Mouse (Mus musculus) erythroblast, embryonic 14.5 days (primary cell): ENCODE data around the gene Pon2. TPM values are rescaled to one million over a fixed set of nuclear protein-coding genes. Genes with fewer than 3 reads are reported as not detected.

Source experiments
- H3K27me3 ChIP-seq: 2 replicates; pipeline ENCODE4 v1.6.1; 2012; ENCODE audit warnings: inconsistent platforms; ENCODE audit not compliant: control insufficient read depth
- H3K36me3 ChIP-seq: 2 replicates; pipeline ENCODE4 v1.6.1; 2012; ENCODE audit warnings: mild to moderate bottlenecking, inconsistent platforms; ENCODE audit not compliant: control insufficient read depth
- H3K4me1 ChIP-seq: 2 replicates; pipeline ENCODE4 v1.6.1; 2012; ENCODE audit warnings: inconsistent platforms; ENCODE audit not compliant: control insufficient read depth
- H3K4me3 ChIP-seq: replicated peaks from 2 replicates; pipeline ENCODE3; 2012; ENCODE audit warnings: moderate library complexity, mild to moderate bottlenecking, inconsistent platforms
- H3K9me3 ChIP-seq: 2 replicates; pipeline ENCODE4 v1.6.1; 2012; ENCODE audit warnings: low read length, inconsistent platforms, mixed read lengths; ENCODE audit not compliant: control insufficient read depth
- GATA1 ChIP-seq: IDR thresholded peaks from 2 replicates; pipeline ENCODE4 v1.6.1; 2012; ENCODE audit warnings: low read length, inconsistent platforms, mixed read lengths
- TAL1 ChIP-seq: IDR thresholded peaks from 3 replicates; pipeline ENCODE4 v1.6.1; 2012; ENCODE audit warnings: low read length, inconsistent platforms, mixed read lengths
- polyA plus RNA-seq: library from polyadenylated mRNA; stranded (reverse); fragments of >175 nt; gene quantifications from 2 replicates; pipeline ENCODE4 v1.2.3, GENCODE M21; 2012

Gene Pon2
- polyA plus RNA-seq, 1 experiment: 6.4 TPM

- H3K36me3 ChIP-seq: peaks cover 99% of the 10 kb centered on the region
- H3K27me3 ChIP-seq: no peaks in the 10 kb centered on the region
- no peak overlapping the region for H3K4me3 ChIP-seq
- H3K9me3 ChIP-seq: no peaks in the 10 kb centered on the region
- H3K4me1 ChIP-seq: peaks cover 2% of the 10 kb centered on the region
- TF ChIP-seq TAL1: no peak
- no peak for TF ChIP-seq GATA1
These were observed 28.6 kb downstream of the Pon2 start for GRCm38 (mm10) chr6:5269641-5270040.

- Histone ChIP-seq H3K27me3 (no peaks in the 10 kb centered on the region), H3K4me3 (no peak overlapping the region), H3K9me3 (no peaks in the 10 kb centered on the region), H3K36me3 (peaks cover 97% of the 10 kb centered on the region), H3K4me1 (peaks cover 16% of the 10 kb centered on the region)
- TF ChIP-seq GATA1 (no peak), TAL1 (no peak)
These were observed 33.5 kb downstream of the Pon2 start for GRCm38 (mm10) chr6:5264793-5265192.

- Histone ChIP-seq H3K4me3 (no peak overlapping the region), H3K27me3 (no peaks in the 10 kb centered on the region), H3K4me1 (peaks cover 16% of the 10 kb centered on the region), H3K9me3 (no peaks in the 10 kb centered on the region), H3K36me3 (peaks cover 84% of the 10 kb centered on the region)
- TF ChIP-seq GATA1 (0 out of 2 replicates have a peak, but pooled peaks have one; percentile 36), TAL1 (peak; percentile 41; the same call in 1 of the 3 replicates)
These were observed 34.8 kb downstream of the Pon2 start for GRCm38 (mm10) chr6:5263250-5263999.

GRCm38 (mm10) chr6:5262322-5263249 is 35.7 kb downstream of the Pon2 start:
- TF ChIP-seq GATA1 (no peak), TAL1 (no peak)

GRCm38 (mm10) chr6:5255722-5256451 is 42.4 kb downstream of the Pon2 start, which contains the start of gene Pon3:
Pon3 (minus strand) TSS chr6:5256286.
- H3K4me1 ChIP-seq: peaks cover 28% of the 10 kb centered on the region
- H3K27me3 ChIP-seq: no peaks in the 10 kb centered on the region
- TF ChIP-seq GATA1 (no peak), TAL1 (no peak)
- H3K4me3 ChIP-seq: peak within 1 kb of the TSS; percentile 68
- H3K36me3 ChIP-seq: peaks cover 15% of the 10 kb centered on the region
- no peaks in the 10 kb centered on the region for H3K9me3 ChIP-seq

More at GRCm38 (mm10) chr6:5262322-5263249, 35.7 kb downstream of the Pon2 start:
- Histone ChIP-seq H3K36me3 (peaks cover 76% of the 10 kb centered on the region), H3K4me1 (peaks cover 16% of the 10 kb centered on the region), H3K9me3 (no peaks in the 10 kb centered on the region), H3K27me3 (no peaks in the 10 kb centered on the region), H3K4me3 (no peak overlapping the region)

- H3K9me3 ChIP-seq: no peaks in the 10 kb centered on the region
- peak overlapping the region; percentile 68 for H3K4me3 ChIP-seq
- TF ChIP-seq GATA1 (no peak), TAL1 (no peak)
- no peaks in the 10 kb centered on the region for H3K27me3 ChIP-seq
- peaks cover 28% of the 10 kb centered on the region for H3K4me1 ChIP-seq
- H3K36me3 ChIP-seq: peaks cover 9% of the 10 kb centered on the region
These were observed 43.0 kb downstream of the Pon2 start for GRCm38 (mm10) chr6:5255291-5255690.

GRCm38 (mm10) chr6:5254869-5255268 is 43.4 kb downstream of the Pon2 start:
- TF ChIP-seq GATA1 (no peak), TAL1 (no peak)
- peaks cover 5% of the 10 kb centered on the region for H3K36me3 ChIP-seq
- peak overlapping the region; percentile 68 for H3K4me3 ChIP-seq
- H3K9me3 ChIP-seq: no peaks in the 10 kb centered on the region
- peaks cover 28% of the 10 kb centered on the region for H3K4me1 ChIP-seq
- H3K27me3 ChIP-seq: no peaks in the 10 kb centered on the region

GRCm38 (mm10) chr6:5245926-5246325 is 52.3 kb downstream of the Pon2 start:
- H3K4me1 ChIP-seq: no peaks in the 10 kb centered on the region
- no peaks in the 10 kb centered on the region for H3K27me3 ChIP-seq
- H3K36me3 ChIP-seq: peaks cover 17% of the 10 kb centered on the region
- no peaks in the 10 kb centered on the region for H3K9me3 ChIP-seq
- TF ChIP-seq GATA1 (no peak), TAL1 (no peak)
- no peak overlapping the region for H3K4me3 ChIP-seq

GRCm38 (mm10) chr6:5238799-5239198 is 59.5 kb downstream of the Pon2 start:
- H3K4me1 ChIP-seq: peaks cover 12% of the 10 kb centered on the region
- H3K9me3 ChIP-seq: no peaks in the 10 kb centered on the region
- H3K4me3 ChIP-seq: no peak overlapping the region
- no peaks in the 10 kb centered on the region for H3K27me3 ChIP-seq
- H3K36me3 ChIP-seq: peaks cover 17% of the 10 kb centered on the region
- no peak for TF ChIP-seq GATA1
- TF ChIP-seq TAL1: no peak
